Mouse (Mus musculus): ENCODE results near the gene Bet1.
A peak's percentile ranks its signal among the peaks of the same experiment; 100 is the strongest.

Bet1 gene

DNA sequence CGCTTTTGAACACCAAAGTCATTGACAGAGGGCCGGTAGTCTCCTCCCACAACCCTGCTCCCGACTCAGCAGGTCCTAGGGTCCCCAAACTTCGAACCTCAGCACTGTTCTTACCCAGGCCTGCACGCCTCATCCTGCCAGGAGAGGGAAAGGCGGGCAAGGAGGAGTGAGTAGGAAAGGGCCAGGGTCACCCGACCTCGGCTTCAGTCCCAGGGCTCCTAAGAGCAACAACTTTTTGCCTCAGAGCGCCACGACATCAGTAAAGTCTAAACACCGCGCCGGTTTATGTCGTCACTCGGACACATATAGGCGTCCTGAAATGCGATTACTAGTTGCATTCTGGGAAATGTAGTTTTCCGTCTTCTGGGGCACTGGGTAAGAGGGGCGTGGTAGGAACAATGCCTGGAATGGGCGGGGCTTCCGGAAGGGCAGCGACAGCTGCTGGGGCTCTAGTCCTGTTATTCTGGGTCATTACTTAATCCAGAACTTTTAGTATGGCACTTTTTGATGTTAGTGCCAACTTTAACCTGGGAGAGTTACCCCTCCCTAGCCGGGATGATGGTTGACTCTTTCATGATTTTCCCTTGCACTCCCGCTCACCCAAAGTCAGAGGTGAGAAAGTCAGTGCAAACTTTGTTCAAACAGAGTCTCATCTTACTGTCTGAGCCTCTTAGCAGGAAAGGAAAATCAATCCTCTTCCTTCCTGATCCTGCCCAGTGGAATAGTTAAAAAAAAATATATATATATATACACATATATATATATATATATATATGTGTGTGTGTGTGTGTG lies at the start of gene Bet1:
TSS of gene Bet1 (minus strand) at position 310 of the 792 bp plus-strand sequence.
- DNase-seq (ENCODE audit: low read depth, low spot score): peak; percentile 91

GRCm38 (mm10) chr6:4132239-4132638 lies 45.5 kb upstream of the Bet1 start:
- DNase-seq (ENCODE audit: low read depth, low spot score): no peak

DNA sequence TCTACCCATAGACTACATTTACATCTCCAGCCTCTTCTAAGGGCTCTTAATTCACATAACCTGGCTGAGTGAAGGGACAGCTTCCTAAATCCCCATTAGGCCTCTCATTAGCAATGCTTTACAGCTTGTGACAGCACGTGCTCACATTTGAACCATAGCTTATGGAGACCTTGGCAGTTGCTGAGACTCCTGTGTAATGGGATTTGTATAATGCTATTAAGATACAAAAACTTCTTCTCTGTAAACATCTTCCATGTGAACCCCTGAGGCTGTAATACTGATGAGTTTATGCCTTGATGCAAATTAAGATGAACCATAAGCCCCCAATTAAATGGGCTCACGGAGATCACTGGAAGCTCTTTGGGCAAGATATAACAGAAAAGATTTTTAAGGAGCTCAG lies 44.4 kb upstream of the Bet1 start:
- DNase-seq (ENCODE audit: low read depth, low spot score): no peak

DNA sequence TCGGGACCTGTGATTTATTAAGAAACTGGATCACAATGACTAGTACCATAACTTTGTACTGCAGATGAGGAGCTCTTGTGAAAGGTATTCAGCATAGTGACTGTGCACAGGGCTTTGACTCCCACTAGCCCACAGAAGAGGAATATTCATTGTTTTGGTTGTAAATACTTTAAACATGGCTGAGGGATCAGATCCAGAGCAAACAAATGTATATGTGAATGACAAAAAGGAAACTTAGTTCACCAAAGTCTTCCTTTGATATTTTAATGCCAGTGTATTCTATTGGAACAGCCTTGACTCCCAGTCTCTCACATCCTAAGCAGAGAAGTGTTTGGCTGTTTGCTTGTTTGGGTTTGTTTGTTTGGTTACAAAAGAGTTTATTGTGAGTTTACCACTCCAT lies 31.8 kb upstream of the Bet1 start:
- DNase-seq (ENCODE audit: low read depth, low spot score): no peak

DNA sequence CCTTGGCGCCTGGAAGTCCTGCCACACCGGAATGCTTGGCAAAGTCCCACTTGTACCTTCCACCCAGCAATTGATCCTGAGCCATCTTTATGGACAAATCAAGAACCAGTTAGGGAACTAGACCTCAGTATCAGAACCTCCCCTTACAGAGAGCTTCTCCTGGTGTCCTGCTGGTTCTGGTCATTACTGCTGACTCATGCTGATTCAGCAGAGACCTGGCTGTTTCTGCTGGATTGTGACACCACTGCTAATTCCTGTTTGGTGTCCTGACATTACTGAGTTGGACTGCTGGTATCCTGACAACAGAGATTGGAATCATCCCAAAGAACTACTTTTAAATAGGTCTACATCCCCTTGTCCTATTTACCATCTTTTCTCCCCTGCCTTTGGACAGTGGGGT lies 3.7 kb upstream of the Bet1 start:
- DNase-seq (ENCODE audit: low read depth, low spot score): no peak

DNA sequence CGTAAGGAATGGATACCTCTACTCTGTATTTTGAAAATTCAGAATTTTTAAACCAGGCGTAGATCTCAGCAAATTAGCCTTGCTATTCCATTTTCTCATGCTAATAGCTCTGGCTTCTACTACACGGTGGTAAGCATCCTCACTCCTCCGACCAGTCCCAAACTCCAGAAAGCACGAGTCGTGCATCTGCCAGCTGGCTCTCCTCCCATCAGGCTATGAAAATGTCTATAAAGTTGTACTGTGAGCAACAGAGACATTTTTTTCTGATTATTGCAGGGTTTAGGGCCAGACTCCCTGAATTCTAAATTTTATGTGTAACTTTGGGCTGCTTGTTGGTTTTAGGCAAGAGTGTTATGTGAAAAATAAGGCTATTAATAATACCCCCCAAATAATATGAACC lies 14.5 kb downstream of the Bet1 start:
- DNase-seq (ENCODE audit: low read depth, low spot score): no peak

- no peak for DNase-seq (ENCODE audit: low read depth, low spot score)
Measured at GRCm38 (mm10) chr6:4069714-4070113, 17.1 kb downstream of the Bet1 start.

DNA sequence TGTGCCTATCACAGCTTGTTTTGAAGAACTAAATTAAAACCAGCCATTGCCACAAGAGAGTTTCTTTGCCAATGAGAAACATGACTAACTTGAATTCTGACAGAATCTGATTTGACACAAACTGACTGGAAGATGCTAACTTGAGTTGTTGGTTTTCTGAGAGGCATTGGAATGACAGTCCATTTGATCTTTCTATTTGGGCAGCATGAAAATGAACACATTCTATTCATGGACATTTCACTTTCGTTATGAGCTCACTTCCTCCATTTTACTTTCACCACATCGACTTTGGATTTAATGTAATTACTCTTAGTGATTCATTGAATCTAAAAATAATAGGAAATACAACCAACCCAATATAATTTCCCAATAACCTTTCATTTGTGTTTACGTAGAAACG lies 32.4 kb downstream of the Bet1 start:
- DNase-seq (ENCODE audit: low read depth, low spot score): no peak

DNA sequence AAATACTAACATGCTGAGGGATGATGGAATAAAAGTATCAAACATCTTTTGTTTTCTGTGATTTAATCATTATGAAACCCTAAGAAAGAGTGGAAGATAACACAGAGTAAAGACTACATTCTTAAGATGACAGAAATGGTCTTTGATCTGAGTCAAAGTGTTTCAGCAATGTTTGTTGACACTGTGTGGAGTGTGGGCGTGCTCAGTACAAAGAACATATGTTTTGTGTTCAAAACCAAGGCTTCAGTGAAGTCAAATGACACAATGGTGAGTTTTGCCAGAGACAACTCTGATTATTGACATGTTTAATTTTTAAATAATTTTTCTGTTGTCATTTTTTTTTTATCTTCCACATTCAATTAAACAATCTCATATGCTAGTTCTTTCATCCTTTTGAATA lies 33.9 kb downstream of the Bet1 start:
- DNase-seq (ENCODE audit: low read depth, low spot score): no peak

GRCm38 (mm10) chr6:4047200-4047599 lies 39.6 kb downstream of the Bet1 start:
- DNase-seq (ENCODE audit: low read depth, low spot score): no peak

- DNase-seq (ENCODE audit: low read depth, low spot score): no peak
Measured at GRCm38 (mm10) chr6:4041821-4042220, 45.0 kb downstream of the Bet1 start.

GRCm38 (mm10) chr6:4030956-4031355 lies 55.8 kb downstream of the Bet1 start:
- DNase-seq (ENCODE audit: low read depth, low spot score): no peak
